29 mouse cellular contexts compared by ENCODE assay signal in genomic region chr13:32643030-32643750, GRCm38 (mm10).
DNase-seq lines count a peak whose midpoint lies in the region; ATAC-seq and TF ChIP-seq lines count a peak whose summit lies in the region.
"Had no signal": no experiment of that assay in that cellular context is flagged by ENCODE, and none has a peak within 500 bp of the region (broad histone marks: within the 10 kb centered on the region; RNA-seq: fewer than 3 reads in every experiment).

No protein-coding gene starts in this region.

- TF ChIP-seq POLR2A in lung, adult 2 months (IDR thresholded peaks at IDR 0.05; ENCODE audit: borderline replicate concordance, extremely low read depth, low read depth, low read length), result no peak
- TF ChIP-seq POLR2A in limb, embryonic 14.5 days (IDR thresholded peaks at IDR 0.05; ENCODE audit: borderline replicate concordance, extremely low read depth, insufficient read depth, insufficient read length), result no peak

- TF ChIP-seq CTCF in lung, adult 2 months (IDR thresholded peaks at IDR 0.05; ENCODE audit: insufficient read depth, low read length), result no peak
- TF ChIP-seq CTCF in Patski (IDR thresholded peaks at IDR 0.05), result no peak

- POLR2A ChIA-PET in Patski (lab: Charles Lee), result no interaction called here

- DNase-seq in heart, adult 11 months, result peak; percentile 63
- DNase-seq in heart, postnatal 4 days, result no peak
- DNase-seq in lung, postnatal 25 days (ENCODE audit: low spot score), result peak; percentile 2
- DNase-seq in lung, adult 2 months, result no peak
- no peak for DNase-seq in Patski (ENCODE audit: low read depth, low spot score)
- peak; percentile 9 for DNase-seq in limb, embryonic 14.5 days (ENCODE audit: low spot score)
- DNase-seq: adrenal gland, postnatal 10 days; B cell, adult 2 months; cerebellum, adult 8-10 months; cerebellum, postnatal 25 days; forebrain, postnatal 0 days; gastrocnemius, postnatal 10 days; heart, postnatal 36 days; kidney, adult 18-20 months; liver, embryonic 13.5 days; lung, adult 18-20 months; lung, postnatal 14 days; right cerebral cortex, postnatal 4 days; thymus, adult 2 months; thymus, postnatal 36 days had no signal

- H3K4me2 ChIP-seq in limb, embryonic 14.5 days (replicated peaks; ENCODE audit: low read depth, low read length, severe bottlenecking), result no peak overlapping the region
- no peak overlapping the region for H3K4me2 ChIP-seq in neural tube, embryonic 15.5 days
- H3K4me2 ChIP-seq: heart, embryonic 15.5 days; hindbrain, embryonic 14.5 days; kidney, embryonic 15.5 days; limb, embryonic 15.5 days; liver, embryonic 13.5 days; midbrain, embryonic 12.5 days; neural tube, embryonic 12.5 days had no signal

- H3K27me3 ChIP-seq in Patski, result no peaks in the 10 kb centered on the region
- no peaks in the 10 kb centered on the region for H3K27me3 ChIP-seq in limb, embryonic 14.5 days (ENCODE audit: control insufficient read depth, insufficient read depth, low read length)
- no peaks in the 10 kb centered on the region for H3K27me3 ChIP-seq in neural tube, embryonic 15.5 days (replicated peaks)
- H3K27me3 ChIP-seq: heart, embryonic 15.5 days; kidney, embryonic 15.5 days; limb, embryonic 15.5 days; liver, embryonic 13.5 days; midbrain, embryonic 12.5 days; neural tube, embryonic 12.5 days had no signal

- H3K9ac ChIP-seq in limb, embryonic 14.5 days (ENCODE audit: low read depth, low read length, severe bottlenecking), result no peak overlapping the region
- H3K9ac ChIP-seq in neural tube, embryonic 15.5 days (replicated peaks), result no peak overlapping the region
- H3K9ac ChIP-seq: forebrain, postnatal 0 days; heart, embryonic 15.5 days; hindbrain, embryonic 14.5 days; kidney, embryonic 15.5 days; limb, embryonic 15.5 days; liver, embryonic 13.5 days; midbrain, embryonic 12.5 days; neural tube, embryonic 12.5 days had no signal

- no peaks in the 10 kb centered on the region for H3K9me3 ChIP-seq in limb, embryonic 14.5 days (ENCODE audit: control insufficient read depth, low read length)
- H3K9me3 ChIP-seq in neural tube, embryonic 15.5 days (replicated peaks), result no peaks in the 10 kb centered on the region
- H3K9me3 ChIP-seq: heart, embryonic 15.5 days; kidney, embryonic 15.5 days; limb, embryonic 15.5 days; liver, embryonic 13.5 days; midbrain, embryonic 12.5 days; neural tube, embryonic 12.5 days had no signal

- CTCF ChIA-PET in Patski (lab: Charles Lee), result interaction anchor here (1.5 kb wide), 1 partner anchor 14 kb away, joined by 3 read pairs; no protein-coding TSS in a partner anchor

- peak; percentile 51 for ATAC-seq in Patski
- no peak for ATAC-seq in limb, embryonic 14.5 days (ENCODE audit: low FRiP score, low read depth)
- ATAC-seq in neural tube, embryonic 15.5 days (ENCODE audit: low FRiP score), result no peak
- ATAC-seq: forebrain, postnatal 0 days had no signal

- no peak overlapping the region for H3K4me3 ChIP-seq in lung, adult 2 months (replicated peaks; ENCODE audit: extremely low read depth, low read depth, low read length)
- no peak overlapping the region for H3K4me3 ChIP-seq in limb, embryonic 14.5 days (replicated peaks; ENCODE audit: low read length)
- no peak overlapping the region for H3K4me3 ChIP-seq in neural tube, embryonic 15.5 days (replicated peaks)
- H3K4me3 ChIP-seq: heart, embryonic 15.5 days; kidney, embryonic 15.5 days; left cerebral cortex, adult 2 months; limb, embryonic 15.5 days; liver, embryonic 13.5 days; midbrain, embryonic 12.5 days; myocyte; neural tube, embryonic 12.5 days had no signal

- H3K27ac ChIP-seq in limb, embryonic 14.5 days (replicated peaks; ENCODE audit: low read depth, low read length), result no peak overlapping the region
- H3K27ac ChIP-seq in neural tube, embryonic 15.5 days (replicated peaks), result no peak overlapping the region
- H3K27ac ChIP-seq: heart, embryonic 15.5 days; hindbrain, embryonic 14.5 days; kidney, embryonic 15.5 days; left cerebral cortex, adult 2 months; limb, embryonic 15.5 days; liver, embryonic 13.5 days; midbrain, embryonic 12.5 days; neural tube, embryonic 12.5 days had no signal

- no peaks in the 10 kb centered on the region for H3K36me3 ChIP-seq in limb, embryonic 14.5 days (ENCODE audit: control insufficient read depth, insufficient read depth, low read length)
- H3K36me3 ChIP-seq in neural tube, embryonic 15.5 days, result no peaks in the 10 kb centered on the region
- H3K36me3 ChIP-seq: heart, embryonic 15.5 days; kidney, embryonic 15.5 days; limb, embryonic 15.5 days; liver, embryonic 13.5 days; midbrain, embryonic 12.5 days; neural tube, embryonic 12.5 days had no signal

- 55% methylated on average over 5 of the region's 5 CpGs for WGBS in lung, adult 2 months
- 62% methylated on average over 5 of the region's 5 CpGs for WGBS in limb, embryonic 14.5 days
- 77% methylated on average over 5 of the region's 5 CpGs for WGBS in neural tube, embryonic 15.5 days

- in situ Hi-C loops in Patski (cut with MboI; ENCODE audit: low pct_unique_long_range_greater_than_20kb), result no loop called here

- no peaks in the 10 kb centered on the region for H3K4me1 ChIP-seq in lung, adult 2 months (ENCODE audit: control insufficient read depth, insufficient read depth, low read length)
- H3K4me1 ChIP-seq in limb, embryonic 14.5 days (ENCODE audit: control insufficient read depth, insufficient read depth, low read length), result no peaks in the 10 kb centered on the region
- no peaks in the 10 kb centered on the region for H3K4me1 ChIP-seq in neural tube, embryonic 15.5 days
- H3K4me1 ChIP-seq: heart, embryonic 15.5 days; kidney, embryonic 15.5 days; liver, embryonic 13.5 days; midbrain, embryonic 12.5 days; neural tube, embryonic 12.5 days had no signal

Comparison
In these comparisons a context has a peak if more than half of its experiments do, and no peak if none do; other contexts are left out.
1. DNase-seq: peak in heart, adult 11 months (single experiment), lung, postnatal 25 days (single experiment) and limb, embryonic 14.5 days (single experiment); none in heart, postnatal 4 days (single experiment), lung, adult 2 months (single experiment) and Patski (single experiment).